Mouse (Mus musculus) naive thymus-derived CD4-positive, alpha-beta T cell, adult 2 months (primary cell): ENCODE measurements at regions not wholly inside any gene's neighbourhood (a gene's known extent, or its start where the extent isn't known, plus 50 kb on each side); places are given as distances from the start of the nearest gene placed in this dataset.
"Not testable (repeated sequence)": the region's sequence is repeated elsewhere in the genome, so short reads cannot be mapped to it uniquely, and the experiment has no call there.

Experiments
- DNase-seq: peaks from one replicate; pipeline ENCODE4 v3.0.0-alpha.2; 2011; ENCODE audit warnings: low read depth

DNA sequence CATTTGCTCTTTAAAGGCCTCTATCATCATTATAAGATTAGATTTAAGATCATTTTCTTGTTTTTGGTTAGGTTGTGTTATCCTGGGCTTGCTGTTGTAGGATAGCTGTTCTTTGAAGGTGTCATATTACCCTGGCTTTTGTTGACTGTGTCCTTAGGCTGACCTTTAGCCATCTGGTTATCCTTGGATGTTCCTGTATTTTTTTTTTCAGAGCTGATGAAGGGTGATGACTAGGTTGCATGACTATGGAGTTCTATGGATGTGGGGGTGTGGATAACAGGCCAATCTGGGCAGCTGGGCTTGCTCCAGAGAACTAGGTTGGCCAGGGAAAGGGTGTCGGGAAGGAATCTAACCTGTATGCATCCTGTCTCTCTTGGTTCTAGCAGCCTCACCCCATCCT lies 74.2 kb downstream of the Dmrta1 start:
- DNase-seq, result no peak

GRCm38 (mm10) chr4:89776269-89776668 lies 97.0 kb downstream of the Dmrta1 start:
- DNase-seq, result no peak

DNA sequence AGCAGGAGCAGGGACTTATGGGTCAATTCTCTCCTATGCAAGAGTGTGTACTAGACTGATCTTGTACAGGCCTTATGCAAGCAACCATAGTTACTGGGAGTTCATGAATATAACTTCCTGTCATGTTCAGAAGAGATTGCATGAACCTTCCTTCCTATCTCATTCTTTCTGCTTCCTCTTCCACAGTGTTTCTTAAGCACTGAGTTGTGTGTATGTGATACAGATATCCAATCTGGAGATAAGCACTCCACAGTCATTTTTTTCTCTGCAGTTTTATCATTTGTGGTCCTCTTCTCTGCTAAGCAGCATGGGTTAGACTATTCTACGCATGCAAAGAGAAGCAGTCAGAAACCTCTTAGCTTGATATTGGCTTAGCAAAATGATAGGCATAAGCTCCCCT lies 102.3 kb downstream of the Dmrta1 start:
- DNase-seq, result no peak

- no peak for DNase-seq
Measured at GRCm38 (mm10) chr4:89816823-89817222, 137.6 kb downstream of the Dmrta1 start.

- DNase-seq, result no peak
Measured at GRCm38 (mm10) chr4:89834552-89835206, 155.4 kb downstream of the Dmrta1 start.

DNA sequence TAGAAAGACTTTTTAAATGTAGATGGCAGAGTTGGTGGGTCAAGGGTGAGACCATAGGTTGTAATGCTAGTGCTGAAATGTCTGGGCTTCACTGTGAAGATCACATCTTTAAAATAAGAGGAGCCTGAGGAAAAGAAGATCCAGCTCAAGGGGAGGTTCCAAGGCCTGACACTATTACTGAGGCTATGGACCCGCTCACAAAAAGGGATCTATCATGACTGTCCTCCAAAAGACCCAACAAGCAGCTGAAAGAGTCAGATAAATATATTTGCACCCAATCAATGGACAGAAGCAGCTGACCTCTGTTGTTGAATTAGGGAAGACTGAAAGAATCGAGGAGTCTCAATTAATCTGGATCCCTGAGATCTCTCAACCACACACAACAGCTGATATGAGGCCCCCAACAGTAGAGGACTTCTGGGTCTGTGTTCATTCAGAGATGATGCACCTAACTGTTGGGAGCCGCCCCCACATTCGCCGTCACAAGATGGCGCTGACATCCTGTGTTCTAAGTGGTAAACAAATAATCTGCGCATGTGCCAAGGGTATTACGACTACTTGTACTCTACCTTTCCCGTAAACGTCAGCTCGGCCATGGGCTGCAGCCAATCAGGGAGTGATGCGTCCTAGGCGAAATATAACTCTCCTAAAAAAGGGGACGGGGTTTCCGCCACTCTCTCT lies 196.3 kb downstream of the Dmrta1 start:
- DNase-seq, result peak; percentile 56

DNA sequence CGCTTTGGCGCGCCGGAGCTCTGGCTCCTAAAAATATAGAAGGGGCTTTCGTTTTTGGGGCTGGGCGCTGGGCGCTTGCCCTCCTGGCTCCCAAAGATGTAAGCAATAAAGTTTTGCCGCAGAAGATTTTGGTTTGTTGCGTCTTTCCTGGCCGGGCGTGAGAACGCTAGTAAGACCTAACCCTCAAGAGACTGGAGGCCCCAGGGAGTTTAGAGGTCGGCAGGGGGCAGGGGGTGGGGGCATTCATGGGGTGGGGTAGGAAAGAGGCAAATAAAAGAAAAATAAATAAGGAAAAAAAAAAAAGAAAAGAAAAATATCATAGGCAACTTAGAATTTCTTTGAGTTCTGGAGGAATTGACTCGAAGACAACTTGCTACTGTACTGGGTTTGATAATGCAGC lies 196.9 kb downstream of the Dmrta1 start:
- DNase-seq, result not testable (repeated sequence)

DNA sequence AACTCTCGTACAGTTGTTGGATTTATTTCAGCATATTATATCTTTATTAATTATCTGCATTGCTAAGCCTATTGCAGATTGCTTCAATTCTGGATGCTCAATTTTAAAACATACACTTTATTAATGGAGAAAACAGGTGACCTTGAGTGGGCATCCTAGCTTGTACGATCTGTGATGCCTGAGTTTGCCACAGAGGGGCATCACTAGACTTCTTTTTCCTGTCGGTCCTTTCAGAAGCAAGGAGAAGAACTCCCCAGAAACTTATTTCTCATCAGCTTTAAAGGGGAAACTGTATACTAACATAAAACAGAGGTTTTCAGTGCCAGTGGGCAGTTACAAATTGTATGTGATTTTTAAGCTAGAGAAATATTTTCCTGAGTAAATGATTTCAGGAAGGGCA lies 201.8 kb downstream of the Dmrta1 start:
- DNase-seq, result no peak

GRCm38 (mm10) chr4:89909622-89910021 lies 230.4 kb downstream of the Dmrta1 start:
- no peak for DNase-seq

DNA sequence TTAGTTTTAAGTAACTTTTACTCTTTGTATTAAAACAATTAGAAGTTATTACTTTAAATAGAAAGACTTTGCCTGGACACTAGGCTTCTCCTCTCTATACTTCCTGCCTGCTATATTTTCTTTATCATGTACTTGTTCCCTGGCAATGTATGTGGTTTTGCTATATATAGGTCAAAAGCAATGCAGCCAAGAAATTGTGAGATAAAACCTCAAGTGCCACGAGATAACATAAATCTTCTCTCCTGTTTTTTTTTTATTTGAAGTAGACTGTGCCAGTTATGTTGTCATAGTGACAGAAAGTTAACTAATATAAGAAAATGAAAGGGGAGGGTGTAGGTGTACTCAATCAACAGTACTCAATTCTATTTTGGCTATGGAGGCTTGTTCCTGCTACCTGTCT lies 258.4 kb downstream of the Dmrta1 start:
- DNase-seq, result no peak

DNA sequence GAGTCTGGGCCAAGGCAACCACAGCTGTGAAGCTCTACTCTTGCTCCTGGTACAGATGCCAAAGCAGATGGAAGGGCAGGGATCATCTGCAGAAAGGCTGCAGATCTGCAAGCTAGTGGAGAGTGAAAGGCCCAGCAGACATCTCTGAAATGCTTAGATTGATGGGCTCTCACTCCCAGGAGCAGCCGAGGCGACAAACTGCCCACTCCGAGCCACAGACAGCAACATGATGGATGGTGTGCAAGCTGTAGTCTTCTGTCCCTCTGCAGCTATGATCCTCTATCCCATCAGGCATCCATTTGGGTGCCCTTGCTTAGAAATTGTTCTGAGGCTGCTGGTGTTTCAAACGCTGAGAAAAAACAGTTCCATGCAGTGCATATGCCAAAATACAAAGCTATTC lies 262.1 kb downstream of the Dmrta1 start:
- DNase-seq, result no peak

DNA sequence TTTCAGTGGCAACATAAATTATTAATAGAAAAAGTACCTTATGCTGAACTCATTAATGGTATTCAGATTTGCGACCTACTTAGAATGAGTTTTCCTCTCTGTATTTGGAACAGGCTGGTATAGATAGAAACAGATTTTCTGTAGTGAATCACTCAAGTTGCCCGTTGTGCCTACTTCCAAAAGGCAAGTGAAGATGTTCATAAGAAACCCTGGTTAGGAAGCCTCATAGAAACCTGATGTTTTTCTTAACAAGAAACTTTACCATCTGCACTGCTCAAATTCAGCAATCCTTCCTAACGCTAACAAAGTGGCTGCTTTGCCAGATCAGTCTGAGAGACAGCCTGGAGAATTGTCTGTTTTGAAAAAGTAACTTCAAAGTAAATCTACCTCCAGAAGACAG lies 242.5 kb upstream of the Zfp352 start:
- DNase-seq, result no peak

- no peak for DNase-seq
Measured at GRCm38 (mm10) chr4:90003413-90003812, 215.2 kb upstream of the Zfp352 start.

- DNase-seq, result no peak
Measured at GRCm38 (mm10) chr4:90003898-90004297, 214.7 kb upstream of the Zfp352 start.

DNA sequence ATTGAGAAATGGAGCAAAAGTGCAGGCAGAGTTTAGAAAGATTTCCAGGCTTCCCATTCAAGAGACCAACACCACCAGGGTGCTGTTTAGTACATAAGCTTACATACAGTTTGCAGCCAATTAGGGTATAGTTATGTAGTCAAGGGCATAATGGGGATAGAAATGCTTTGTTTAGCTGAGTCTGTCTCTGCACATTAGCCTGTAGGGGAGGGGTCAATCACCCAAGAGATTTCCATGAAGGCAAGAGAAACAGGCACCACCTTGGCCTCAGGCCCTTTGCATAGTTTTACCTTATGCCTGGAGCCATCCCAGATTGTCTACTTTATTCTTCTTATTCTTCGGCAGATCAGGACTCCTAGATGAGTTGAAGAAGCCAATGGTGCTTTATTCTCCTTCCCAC lies 205.9 kb upstream of the Zfp352 start:
- no peak for DNase-seq

DNA sequence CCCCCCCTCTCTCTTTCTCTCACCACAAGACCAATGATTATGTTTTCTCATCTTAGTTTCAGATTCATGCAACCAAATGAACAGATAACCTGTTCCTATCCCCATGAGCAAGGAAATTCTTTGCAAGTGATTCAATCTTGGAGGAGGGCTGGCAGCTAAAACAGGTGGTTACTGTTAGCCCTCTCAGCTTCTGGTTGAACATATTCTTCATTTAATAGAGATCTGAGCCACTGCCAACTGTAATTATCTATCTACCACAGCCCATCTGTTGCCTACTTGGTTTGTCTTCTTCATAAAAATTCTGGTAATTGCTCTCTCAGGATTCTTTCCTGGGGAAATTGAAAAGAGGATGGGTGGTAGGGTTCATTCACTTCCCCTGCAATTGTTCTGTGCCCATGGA lies 204.4 kb upstream of the Zfp352 start:
- no peak for DNase-seq
